Mouse (Mus musculus) left cerebral cortex, adult 9 months (tissue): ENCODE measurements at regions not wholly inside any gene's neighbourhood (a gene's known extent, or its start where the extent isn't known, plus 50 kb on each side); places are given as distances from the start of the nearest gene placed in this dataset.

ENCODE experiments used
- DNase-seq, 2 experiments: peaks; one replicate each; pipeline ENCODE4 v3.0.0; 2022; ENCODE audit warnings: low spot score in 2 of 2

DNA sequence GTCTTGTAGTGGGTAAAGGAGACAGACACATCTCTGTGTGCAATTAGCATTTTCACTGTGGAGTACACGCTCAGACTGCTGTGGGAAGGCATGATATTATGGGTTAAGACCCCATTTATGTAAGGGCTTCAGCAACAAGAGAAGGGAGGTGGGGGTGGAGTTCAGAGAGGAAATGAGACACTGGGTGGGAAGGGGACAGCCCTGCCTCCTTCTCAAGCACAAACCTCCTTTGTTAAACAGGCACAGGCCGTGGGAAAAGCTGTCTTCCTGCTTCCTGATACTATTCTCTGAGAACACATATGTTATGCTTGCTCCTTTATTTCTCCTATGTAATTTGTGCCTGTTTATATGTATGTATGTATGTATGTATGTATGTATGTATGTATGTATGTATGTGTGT lies 237.4 kb upstream of the Cxcr4 start:
- DNase-seq = no peak

DNA sequence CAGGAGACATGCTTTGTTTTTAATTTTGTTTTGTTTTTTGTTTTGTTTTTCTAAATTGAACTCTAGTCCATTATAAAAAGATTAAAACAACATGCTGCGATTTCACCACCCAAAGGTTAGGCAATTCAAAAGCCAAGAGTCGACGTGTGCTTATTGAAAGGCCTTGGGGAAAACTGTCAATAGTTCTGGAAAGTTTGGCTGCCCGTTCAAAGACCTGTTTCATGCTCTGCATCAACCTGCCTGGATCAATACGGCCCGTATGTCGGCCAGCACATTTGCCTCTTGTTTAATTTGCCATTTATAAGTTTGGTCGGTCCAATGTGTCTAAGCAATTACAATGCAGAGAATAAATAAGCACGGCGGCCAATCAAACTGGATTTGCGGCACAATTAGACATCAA lies 234.3 kb upstream of the Cxcr4 start:
- DNase-seq = no peak

DNA sequence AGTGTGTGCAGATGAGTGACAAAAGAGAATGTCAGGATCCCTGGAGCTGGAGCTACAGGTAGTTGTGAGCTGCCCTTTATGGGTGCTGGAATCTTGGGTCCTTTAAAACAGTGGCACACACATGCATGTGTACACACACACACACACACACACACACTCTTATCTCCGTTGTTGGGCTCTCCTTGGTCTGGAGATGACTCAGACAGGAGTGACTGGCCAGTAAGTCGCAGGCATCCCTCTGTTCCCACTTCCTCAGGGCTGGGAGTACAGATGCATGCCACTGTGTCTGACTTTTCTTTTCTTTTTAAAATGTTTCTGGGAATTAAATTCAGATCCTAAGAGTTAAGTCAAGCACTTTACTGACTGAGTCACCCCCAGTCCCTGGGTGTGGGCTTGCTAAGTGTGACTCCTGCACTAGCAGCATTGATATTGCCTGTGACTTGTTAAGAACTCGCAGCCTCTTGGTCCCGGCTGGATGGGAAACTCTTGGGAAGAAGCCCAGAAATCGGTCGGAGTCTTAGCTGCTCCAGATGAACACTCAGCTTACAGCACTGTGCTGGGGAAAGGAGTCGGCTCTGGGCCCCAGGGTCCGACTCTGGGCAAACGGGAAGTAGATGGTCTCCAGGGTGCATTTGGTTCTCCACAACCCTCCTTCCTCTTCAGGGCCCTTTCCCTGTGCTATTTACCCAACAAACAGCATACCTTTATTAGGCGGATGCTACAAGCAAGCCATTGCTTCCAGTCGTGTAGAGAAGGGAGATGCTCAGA lies 233.0 kb upstream of the Cxcr4 start:
- DNase-seq = no peak

DNA sequence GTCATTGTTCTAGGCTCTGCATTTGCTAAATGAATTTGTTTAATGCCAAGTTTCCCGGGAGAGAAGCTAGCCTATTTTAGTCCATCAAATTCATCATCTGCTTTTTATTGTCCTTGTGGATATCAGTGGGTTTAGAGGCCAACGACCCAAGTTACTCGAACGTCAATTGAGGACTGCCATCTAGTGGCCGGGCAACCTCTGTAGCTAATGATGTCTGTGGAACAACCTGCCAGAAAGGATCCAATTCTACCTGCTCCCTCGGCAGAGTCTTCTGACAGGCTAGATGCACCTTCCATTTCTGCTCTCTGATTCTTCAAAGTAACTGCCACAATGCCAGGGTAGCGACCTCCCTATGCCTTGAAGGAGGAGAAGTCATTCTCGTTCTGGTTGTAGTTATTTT lies 232.1 kb upstream of the Cxcr4 start:
- peak in 1 of 2 experiments; percentile 67 for DNase-seq

DNA sequence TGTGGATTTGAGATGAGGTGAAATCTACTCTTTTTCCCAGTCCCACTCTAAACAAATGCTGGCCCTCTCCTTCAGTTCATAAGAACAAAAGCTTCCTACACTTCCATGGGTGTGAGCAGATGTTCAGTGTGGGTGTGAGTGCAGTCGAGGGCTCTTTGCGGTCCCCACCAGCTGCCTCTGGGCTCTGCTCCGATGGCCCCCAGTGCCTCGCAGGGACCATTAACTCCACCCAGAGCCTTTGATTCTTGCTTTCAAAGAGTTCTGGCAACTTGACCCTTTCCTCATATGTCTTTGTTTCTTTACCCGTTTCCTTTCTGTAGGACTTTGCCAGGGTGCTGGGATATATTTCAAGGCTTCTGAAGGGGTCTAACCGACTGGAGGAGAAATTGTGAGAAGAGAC lies 229.9 kb upstream of the Cxcr4 start:
- no peak for DNase-seq

DNA sequence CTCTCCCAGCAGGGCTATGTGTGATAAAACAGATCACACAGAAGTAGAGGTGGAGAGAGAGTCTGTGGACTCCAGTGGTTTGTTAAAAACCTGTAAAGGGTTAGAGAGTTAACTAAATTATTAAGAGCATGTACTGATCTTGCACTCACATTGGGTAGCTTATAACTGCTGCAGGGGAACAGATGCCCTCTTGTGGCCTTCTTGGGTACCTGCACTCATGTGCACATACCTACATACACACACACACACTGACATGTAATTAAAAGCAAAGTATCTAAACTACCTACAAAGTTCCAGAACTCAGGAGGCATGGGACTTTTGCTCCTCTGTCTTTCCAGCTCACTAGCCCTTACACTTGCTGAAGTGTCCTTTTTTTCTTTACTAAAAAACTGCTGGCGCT lies 228.4 kb upstream of the Cxcr4 start:
- DNase-seq = no peak

DNA sequence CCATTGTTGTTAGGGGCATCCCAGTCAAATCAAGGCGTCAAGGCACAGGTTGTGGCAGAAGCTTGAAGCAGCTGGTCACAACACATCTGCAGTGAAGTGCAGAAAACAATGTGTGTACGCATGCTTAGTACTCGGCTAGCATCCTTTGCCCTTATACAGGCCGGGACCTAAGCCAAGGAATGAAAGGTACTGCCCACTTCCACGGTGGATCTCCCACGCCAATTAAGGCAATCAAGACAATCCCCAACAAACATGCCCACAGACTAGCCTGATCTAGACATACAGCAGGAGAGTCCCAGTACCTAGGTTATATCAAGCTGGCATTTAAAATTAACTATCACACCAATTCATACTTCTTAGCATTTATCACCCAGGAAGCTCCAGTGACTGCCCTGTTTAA lies 227.5 kb upstream of the Cxcr4 start:
- DNase-seq = no peak

DNA sequence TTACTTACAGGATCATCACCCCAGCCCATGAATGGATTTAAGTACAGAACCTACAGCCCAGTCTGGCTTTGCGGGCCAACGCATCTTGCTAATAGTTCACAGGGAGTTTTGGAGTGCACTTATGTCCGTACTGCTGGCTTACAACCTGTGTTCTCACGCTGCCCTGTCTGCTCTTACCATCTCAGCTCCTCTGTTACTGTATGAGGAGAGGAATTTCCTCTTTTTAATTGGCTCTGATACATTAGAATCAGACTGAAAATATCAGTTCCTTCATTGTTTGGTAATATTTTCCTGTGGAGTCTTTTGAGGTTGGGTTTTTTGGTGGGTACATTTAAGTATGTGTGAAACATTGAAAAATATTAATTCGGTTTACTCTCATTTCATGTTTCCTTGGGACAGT lies 221.3 kb upstream of the Cxcr4 start:
- no peak for DNase-seq

DNA sequence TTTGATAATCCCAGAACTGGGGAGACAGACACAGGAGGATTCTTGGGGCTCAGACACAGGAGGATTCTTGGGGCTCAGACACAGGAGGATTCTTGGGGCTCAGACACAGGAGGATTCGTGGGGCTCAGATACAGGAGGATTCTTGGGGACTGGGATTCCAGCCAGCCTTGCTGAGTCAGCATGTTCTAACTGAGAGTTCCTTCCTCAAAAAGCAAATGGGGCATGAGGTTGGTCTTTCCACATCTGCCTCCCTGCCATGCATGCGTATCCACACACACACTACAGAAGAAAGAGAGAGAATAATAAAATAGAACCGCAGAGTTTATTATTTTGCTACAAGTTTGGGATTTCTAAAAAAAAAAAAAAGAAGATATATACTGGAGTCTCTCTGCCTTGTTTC lies 218.8 kb upstream of the Cxcr4 start:
- DNase-seq = no peak

DNA sequence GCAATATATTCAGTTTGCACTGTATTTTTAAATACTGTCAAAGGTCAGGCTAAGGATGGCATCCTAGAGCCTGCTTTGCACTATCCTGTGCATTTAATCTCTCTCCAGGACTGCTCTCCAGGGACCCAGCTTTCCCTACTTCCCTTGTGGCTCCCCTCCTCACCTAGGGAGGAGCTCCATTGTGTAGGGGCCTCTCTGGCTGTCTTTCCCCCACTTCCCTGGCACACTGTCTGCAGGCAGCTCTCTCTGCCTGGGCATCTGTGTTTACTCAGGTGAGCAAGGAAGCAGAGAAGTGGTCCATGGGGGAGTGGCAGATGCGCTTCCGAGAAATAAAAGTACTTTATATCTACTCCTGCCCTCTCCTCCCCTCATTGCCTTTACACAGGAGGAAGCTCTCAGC lies 218.0 kb upstream of the Cxcr4 start:
- DNase-seq = no peak

DNA sequence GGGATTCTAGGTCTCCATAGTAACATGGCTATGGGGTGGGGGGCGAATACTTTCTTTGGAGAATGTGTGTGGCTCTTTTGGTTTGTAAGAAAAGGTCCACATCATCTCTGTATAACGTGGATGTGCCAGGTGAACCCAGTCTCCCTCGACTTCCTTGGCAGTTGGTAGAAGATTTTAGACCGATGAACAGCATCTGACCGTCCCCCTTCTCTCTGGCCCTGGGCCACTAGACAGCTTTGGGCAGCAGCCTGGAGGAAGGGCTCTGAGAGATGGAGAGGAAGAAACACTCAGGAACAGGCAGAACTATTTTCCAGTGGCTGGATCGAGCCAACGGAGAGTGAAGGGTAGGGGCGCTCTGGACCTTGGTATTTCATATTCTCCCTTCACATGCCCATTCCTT lies 217.5 kb upstream of the Cxcr4 start:
- DNase-seq = no peak

DNA sequence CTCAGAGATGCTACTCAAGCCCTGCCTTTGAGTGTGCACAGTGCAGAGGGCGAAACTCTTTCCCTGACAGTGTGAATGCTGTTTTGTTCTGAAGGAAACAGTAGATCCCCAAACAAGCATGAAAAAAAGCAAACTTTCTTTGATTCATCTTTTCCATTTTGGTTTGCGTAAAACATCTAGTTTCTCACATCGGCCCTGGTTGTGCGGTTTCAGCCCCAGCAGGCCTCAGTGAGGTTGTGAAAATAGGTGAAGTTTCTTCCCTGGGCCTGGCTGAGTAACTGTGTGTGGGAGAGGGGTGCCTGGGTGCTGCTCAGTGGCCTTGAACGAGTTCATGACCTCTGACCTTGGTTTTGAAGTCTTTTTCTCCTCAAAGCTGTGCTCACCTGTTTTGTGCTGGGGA lies 216.5 kb upstream of the Cxcr4 start:
- no peak for DNase-seq

DNA sequence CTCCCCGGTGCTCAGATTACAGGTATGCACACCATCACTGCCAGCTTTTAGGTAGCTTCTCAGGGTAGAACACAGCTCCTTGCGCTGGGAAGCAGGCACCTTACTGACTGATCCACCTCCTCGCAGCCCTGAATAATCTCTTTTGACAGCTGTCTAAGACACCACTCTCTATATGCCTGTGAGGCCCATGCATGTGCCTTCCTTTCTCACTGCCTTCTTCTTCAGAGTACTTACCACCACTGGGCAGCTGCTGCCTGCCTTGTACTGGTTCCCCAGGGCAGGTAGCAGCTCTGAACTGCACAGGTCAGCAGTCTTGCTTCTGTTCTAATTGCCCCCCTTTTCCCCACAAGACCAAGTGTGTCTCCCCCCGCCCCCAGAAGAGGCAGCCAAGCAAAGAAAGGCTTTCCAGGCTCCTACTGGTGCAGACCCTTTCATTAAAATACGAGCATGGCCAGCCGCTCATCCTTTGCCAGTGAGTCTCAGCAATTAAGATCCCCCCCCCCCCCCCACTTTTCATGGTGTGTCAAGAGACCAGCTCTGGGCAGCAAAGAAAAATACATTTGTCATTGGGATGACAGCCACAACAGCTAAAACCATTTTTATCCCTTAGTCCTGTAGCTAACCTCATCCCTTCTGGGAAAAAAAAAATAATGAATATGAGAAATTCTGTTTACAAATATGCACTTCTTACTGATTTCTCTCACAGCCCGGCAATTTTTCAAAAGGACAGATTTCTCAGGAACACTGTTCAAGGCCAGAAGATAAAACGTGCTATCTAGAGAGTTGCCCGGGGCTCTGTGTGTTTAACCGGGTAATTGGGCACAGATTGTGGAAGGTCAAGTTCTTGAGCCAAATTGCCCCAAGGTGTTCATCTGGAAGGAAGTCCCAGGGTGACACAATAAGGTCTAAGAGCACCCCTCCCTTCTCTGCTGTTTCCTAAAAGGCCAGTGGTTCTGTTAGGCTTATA lies 213.9 kb upstream of the Cxcr4 start:
- DNase-seq = no peak

DNA sequence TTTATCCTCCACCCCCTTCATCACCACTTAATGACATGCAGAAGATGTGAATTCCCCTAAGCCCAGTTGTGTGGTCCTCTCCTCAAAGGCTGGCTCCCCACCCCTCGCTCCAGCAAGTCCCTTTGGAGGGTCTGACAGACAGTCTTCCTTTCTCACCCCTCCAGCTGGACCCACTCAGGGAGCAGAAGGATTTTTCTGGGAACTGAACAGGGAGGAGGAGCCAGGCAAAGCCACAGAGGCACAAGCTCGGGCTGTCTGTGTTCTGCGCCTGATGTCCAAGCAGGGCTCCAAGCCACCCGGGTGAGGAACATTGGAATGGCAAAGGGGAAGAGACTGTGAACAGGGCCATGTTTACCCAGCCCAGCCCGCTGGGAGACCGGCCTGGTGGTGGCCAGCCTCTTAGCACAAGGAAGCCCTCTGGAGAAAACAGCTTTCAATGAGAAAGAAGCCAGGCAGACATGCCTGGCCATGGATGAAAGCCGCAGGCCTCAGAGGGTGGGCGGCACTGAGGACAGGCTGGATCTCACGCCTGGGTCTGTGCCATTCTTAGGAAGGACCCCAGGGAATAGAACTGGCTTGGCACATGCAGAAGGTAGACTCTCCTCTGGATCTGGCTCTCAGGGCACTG lies 211.5 kb upstream of the Cxcr4 start:
- no peak for DNase-seq

DNA sequence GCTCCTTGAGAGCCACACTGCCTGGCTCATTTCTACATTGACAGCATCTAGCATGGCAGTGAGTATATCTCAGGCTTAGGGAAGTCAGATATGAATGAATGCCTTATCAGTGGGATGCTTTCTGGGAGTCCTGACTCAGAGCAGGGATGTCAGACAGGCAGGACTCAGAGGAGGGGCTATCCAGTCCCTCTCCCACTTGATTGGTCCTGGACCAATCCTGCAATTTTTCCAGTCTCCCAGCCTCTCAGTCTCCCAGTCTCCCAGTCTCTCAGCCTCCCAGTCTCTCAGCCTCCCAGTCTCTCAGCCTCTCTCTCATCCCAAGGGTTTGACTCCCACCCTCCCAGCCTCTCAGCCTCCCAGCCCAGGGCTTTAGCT lies 211.0 kb upstream of the Cxcr4 start:
- DNase-seq = no peak

DNA sequence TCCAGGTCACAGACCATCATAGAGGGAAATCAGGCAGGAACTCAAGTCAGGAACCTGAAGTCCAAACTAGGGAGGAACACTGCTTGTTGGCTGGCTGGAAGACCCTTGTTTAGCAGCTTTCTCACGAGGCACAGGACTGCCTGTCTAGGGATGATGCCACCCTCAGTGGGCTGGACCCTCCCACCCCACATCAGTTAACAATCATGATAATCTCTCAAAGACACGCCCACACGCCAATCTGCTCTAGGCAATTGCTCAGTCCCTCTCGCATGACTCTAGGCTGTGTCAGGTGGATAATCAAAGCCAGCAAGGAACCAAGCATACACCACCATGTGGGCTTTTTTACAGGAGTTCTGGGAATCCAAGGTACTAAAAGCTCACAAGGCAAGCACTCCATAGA lies 206.6 kb upstream of the Cxcr4 start:
- no peak for DNase-seq

DNA sequence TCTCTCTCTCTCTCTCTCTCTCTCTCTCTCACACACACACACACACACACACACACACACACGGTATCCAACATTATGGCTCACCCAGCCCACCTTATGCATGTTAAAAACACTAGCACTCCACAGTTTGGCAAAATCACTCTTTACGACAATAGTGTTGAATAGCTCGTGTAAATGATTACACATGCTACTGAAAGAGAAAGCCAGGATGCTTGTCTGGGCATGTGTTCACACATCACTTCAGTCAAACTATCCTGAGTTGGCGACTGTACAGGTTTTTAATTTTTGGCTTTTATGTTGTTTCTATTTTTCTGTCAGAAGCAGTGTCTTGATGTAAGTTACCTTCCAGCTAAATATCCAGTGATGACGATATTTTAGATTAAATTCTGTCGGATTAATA lies 203.6 kb upstream of the Cxcr4 start:
- no peak for DNase-seq

DNA sequence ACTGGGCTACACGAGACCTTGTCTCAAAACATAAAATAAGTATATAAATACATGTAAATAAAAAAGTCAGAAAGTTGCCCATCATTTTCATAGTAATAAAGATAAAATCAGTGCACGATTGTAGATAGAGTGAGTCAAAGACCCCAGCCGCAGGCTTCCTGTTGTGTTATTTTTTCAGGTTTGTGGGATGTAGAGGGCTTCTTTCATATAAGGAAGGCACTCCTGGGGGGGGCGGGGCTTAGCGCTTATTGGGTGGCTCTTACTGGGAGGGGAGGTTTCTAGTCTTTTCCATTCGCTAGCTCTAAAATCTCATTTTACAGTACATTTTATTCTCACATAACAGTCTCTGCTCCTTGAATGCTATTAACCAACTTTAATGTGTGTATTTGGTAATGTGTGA lies 198.8 kb upstream of the Cxcr4 start:
- DNase-seq = no peak

DNA sequence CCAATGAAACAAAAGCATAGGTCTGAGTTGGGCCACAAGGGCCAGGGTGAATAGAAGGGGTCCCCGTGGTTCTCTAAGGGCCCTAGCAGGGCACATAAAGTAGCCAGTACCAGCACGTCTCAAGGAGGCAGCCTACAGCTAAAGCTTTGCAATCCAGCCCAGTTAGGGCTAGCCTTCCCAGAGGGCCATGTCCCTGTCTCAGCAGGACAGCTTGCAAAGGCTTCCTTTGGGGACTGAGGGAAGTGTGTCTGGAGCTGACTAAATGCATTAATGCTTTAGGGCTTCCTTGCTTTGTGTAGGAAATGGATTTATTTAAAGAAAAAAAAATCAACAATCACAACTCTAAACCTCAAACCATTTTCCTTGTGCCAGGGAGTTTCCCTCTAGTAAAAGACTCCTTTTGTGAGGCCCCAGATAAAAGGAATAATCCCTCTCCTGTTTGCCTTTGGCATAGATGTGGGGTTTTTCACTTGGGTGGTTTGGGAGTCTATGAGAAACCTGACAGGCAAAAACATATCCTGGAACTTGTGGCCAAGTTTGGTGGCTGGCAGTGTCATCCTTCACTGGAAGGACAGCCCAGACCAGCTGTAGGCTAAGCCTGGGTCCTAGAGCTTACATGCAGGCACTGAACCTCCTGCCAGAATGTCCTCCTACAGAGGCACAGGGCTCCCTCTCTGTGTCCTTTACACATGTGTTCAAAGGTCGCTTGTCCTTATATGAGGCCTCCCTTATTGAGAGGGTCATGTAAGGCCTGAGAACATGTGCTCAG lies 197.7 kb upstream of the Cxcr4 start:
- DNase-seq = no peak

DNA sequence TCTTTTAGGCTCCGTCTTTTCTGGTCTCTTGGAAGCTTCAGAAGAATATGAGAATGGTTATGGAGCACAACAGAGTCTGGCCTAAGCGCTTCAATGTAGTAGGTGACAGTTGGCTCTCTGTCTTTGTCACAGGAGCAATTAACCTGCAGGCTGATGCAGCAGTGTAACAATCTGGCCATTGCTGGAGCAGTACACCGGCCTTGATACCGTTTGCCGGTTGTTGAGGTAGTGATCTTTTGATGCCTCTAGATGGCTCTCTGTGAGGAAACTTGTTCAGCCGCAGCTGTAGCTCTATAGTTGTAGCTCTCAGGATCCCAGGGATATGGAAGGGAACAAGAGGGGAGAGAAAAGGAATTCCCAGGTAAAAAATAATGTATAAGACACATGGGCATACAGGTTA lies 196.1 kb upstream of the Cxcr4 start:
- no peak for DNase-seq

DNA sequence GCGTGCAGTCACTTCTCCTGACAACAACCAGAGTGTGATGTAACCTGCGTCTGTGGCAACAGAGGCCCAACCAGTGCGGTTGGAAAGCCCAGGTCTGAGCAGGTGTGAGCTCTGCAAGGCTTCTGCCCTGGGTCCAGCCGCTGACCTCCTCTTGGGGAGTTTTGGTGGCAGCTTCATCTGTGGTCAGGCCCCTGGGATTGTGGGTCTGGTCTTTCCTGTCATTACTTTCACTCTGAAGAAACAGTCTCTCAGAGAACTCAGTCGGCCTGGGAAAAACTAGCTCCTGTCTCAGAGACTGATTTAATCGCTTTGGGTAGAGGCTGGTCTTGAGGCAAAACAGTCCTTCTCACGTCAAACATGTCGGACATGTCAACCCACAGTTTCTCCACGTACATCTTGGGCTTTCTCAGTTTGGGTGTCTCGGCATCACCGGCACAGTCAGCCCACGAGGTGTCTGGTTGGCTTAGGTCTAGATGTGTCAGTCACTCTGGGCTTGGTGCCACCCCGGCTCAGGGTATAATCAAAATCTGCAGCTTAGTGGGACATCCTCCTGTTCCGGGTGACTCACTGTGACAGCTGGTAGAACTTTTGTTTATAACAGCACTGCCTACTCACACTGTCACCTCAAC lies 195.0 kb upstream of the Cxcr4 start:
- peak; percentile 51 to 88 for DNase-seq

DNA sequence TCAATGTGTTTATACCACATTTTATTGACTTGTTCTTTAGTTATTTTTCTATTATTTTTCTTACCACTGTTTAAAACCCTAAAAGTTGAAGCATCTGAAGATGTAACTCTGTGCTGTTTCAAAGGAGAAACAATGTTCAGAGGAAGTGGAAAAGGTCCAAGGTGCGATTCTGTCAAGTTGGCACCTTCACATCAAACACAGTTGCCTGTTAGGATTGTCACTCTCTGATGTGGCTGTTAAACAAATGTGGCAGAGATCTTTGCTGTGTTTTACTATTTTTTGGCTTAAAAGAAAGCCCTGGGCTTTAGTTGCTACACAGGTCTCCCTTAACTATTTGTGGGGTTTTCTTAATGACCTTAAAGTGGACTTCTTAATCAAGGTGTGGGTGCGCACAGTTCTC lies 190.2 kb upstream of the Cxcr4 start:
- no peak for DNase-seq
